Comparison of ENCODE assay signal across 9 mouse cellular contexts in the genomic region with DNA sequence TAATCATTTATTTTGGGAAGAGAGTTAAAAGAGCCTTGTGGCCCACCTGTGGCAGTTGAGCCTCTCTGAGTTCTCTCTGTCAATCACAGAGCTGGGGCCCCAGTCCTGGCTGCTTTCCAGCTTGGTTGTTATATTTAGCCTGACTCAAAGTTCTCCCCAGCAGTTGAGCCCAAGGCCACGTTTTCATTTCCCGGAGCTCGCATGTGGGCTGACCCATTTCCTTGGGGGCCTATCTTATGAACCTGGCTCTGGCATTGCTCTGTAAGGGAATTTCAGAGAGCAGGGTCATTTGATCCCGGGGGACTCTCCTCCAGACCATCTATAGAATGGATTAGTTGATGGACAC. TPM values are rescaled to one million over a fixed set of nuclear protein-coding genes. Genes with fewer than 3 reads are reported as not detected.
DNase-seq lines count a peak whose midpoint lies in the region; ATAC-seq and TF ChIP-seq lines count a peak whose summit lies in the region.
"Had no signal": no experiment of that assay in that cellular context is flagged by ENCODE, and none has a peak within 500 bp of the region (broad histone marks: within the 10 kb centered on the region; RNA-seq: fewer than 3 reads in every experiment).

No protein-coding gene starts in this region.

- TF ChIP-seq CTCF in MEL (IDR thresholded peaks at IDR 0.05 in 2 of 3, conservative IDR thresholded peaks at IDR 0.05 in 1 of 3; ENCODE audit: control insufficient read depth in 1 of 3, insufficient read depth in 1 of 3, low read depth in 2 of 3, low read length in 3 of 3, poor library complexity in 1 of 3, severe bottlenecking in 1 of 3): no peak
- TF ChIP-seq CTCF in midbrain, postnatal 0 days (IDR thresholded peaks at IDR 0.05): no peak

- ATAC-seq in midbrain, postnatal 0 days (ENCODE audit: low FRiP score): no peak

- no peaks in the 10 kb centered on the region for H3K9me3 ChIP-seq in MEL (replicated peaks; ENCODE audit: insufficient read depth, low read length)
- no peaks in the 10 kb centered on the region for H3K9me3 ChIP-seq in heart, embryonic 10.5 days
- no peaks in the 10 kb centered on the region for H3K9me3 ChIP-seq in midbrain, postnatal 0 days (ENCODE audit: low read length)
- H3K9me3 ChIP-seq: neural tube, embryonic 15.5 days had no signal

- TF ChIP-seq POLR2A in MEL (IDR thresholded peaks at IDR 0.05; ENCODE audit: control insufficient read depth in 1 of 2, insufficient read depth in 1 of 2, low read depth in 1 of 2, low read length in 2 of 2, poor library complexity in 1 of 2): no peak

- no peak for TF ChIP-seq RAD21 in MEL (IDR thresholded peaks at IDR 0.05; ENCODE audit: low read depth, low read length)

- H3K27me3 ChIP-seq in MEL (ENCODE audit: control insufficient read depth in 1 of 2, insufficient read depth in 2 of 2, low read length in 2 of 2): no peaks in the 10 kb centered on the region
- H3K27me3 ChIP-seq in heart, embryonic 10.5 days (ENCODE audit: insufficient read depth, poor library complexity, severe bottlenecking): no peaks in the 10 kb centered on the region
- H3K27me3 ChIP-seq in midbrain, postnatal 0 days (ENCODE audit: insufficient read depth, low read length): no peaks in the 10 kb centered on the region
- H3K27me3 ChIP-seq: neural tube, embryonic 15.5 days had no signal

- no peaks in the 10 kb centered on the region for H3K79me2 ChIP-seq in MEL (ENCODE audit: control insufficient read depth, insufficient read depth, low read length, poor library complexity)

- DNase-seq in MEL (ENCODE audit: low read depth, low spot score): peak; percentile 66
- peak; percentile 63 for DNase-seq in adrenal gland, adult 2 months
- no peak for DNase-seq in heart, embryonic 10.5 days (ENCODE audit: low spot score)
- peak; percentile 44 for DNase-seq in kidney, postnatal 14 days
- no peak for DNase-seq in midbrain, postnatal 0 days (ENCODE audit: low spot score)
- no peak for DNase-seq in lung, postnatal 14 days
- DNase-seq in left cerebral cortex, adult 18-20 months (ENCODE audit: low spot score in 2 of 2): no peak
- DNase-seq: lung, postnatal 10 days had no signal

- H3K9ac ChIP-seq in MEL (ENCODE audit: control insufficient read depth, low read depth, low read length, poor library complexity, severe bottlenecking): no peak overlapping the region; the same call in 1 of the 2 replicates
- H3K9ac ChIP-seq in midbrain, postnatal 0 days (replicated peaks; ENCODE audit: low read length, poor library complexity, severe bottlenecking): no peak overlapping the region
- H3K9ac ChIP-seq: neural tube, embryonic 15.5 days had no signal

- no peak overlapping the region for H3K27ac ChIP-seq in MEL (ENCODE audit: control insufficient read depth, low read depth, low read length)
- H3K27ac ChIP-seq in heart, embryonic 10.5 days: peak overlapping the region; percentile 86
- H3K27ac ChIP-seq in midbrain, postnatal 0 days (ENCODE audit: low read depth, low read length): no peak overlapping the region
- H3K27ac ChIP-seq: neural tube, embryonic 15.5 days had no signal

- WGBS in heart, embryonic 10.5 days: 38% methylated on average over 4 of the region's 4 CpGs
- 70% methylated on average over 4 of the region's 4 CpGs for whole genome bisulfite sequencing in midbrain, postnatal 0 days

- peak in 1 of 2 experiments; percentile 47; a peak in 1 of 4 replicates for TF ChIP-seq EP300 in MEL (IDR thresholded peaks at IDR 0.05; ENCODE audit: low read depth in 1 of 2, low read length in 2 of 2)

- peaks cover 8 to 20% of the 10 kb centered on the region in 2 experiments for H3K4me1 ChIP-seq in MEL (ENCODE audit: control insufficient read depth in 1 of 2, insufficient read depth in 2 of 2, low read length in 2 of 2)
- H3K4me1 ChIP-seq in heart, embryonic 10.5 days: peaks cover 48% of the 10 kb centered on the region
- no peaks in the 10 kb centered on the region for H3K4me1 ChIP-seq in midbrain, postnatal 0 days (ENCODE audit: insufficient read depth, low read length)
- H3K4me1 ChIP-seq: neural tube, embryonic 15.5 days had no signal

- H3K36me3 ChIP-seq in MEL (ENCODE audit: control insufficient read depth in 1 of 2, insufficient read depth in 2 of 2, low read length in 2 of 2): peaks cover 0 to 12% of the 10 kb centered on the region in 2 experiments; a peak in 2 of 4 replicates
- H3K36me3 ChIP-seq in heart, embryonic 10.5 days: no peaks in the 10 kb centered on the region
- no peaks in the 10 kb centered on the region for H3K36me3 ChIP-seq in midbrain, postnatal 0 days (ENCODE audit: insufficient read depth, low read length)
- H3K36me3 ChIP-seq: neural tube, embryonic 15.5 days had no signal

- no peak overlapping the region for H3K4me2 ChIP-seq in midbrain, postnatal 0 days (ENCODE audit: low read depth, low read length, poor library complexity, severe bottlenecking)
- H3K4me2 ChIP-seq: neural tube, embryonic 15.5 days had no signal

- H3K4me3 ChIP-seq in MEL (ENCODE audit: control insufficient read depth in 1 of 2, insufficient read depth in 1 of 2, low read depth in 2 of 2, low read length in 2 of 2): no peak overlapping the region
- H3K4me3 ChIP-seq in heart, embryonic 10.5 days: peak overlapping the region; percentile 37
- no peak overlapping the region for H3K4me3 ChIP-seq in midbrain, postnatal 0 days (ENCODE audit: low read depth, low read length)
- H3K4me3 ChIP-seq: neural tube, embryonic 15.5 days had no signal

TF ChIP-seq in MEL, 35 proteins besides CTCF, POLR2A, EP300 and RAD21:
- no peak for TF ChIP-seq USF2 (IDR thresholded peaks at IDR 0.05; ENCODE audit: borderline replicate concordance in 1 of 2, insufficient read depth in 1 of 2, low read depth in 1 of 2, low read length in 2 of 2)
- TF ChIP-seq MYC (IDR thresholded peaks at IDR 0.05; ENCODE audit: low read depth, low read length): no peak
- peak; percentile 57; the same call in 1 of the 2 replicates for TF ChIP-seq MEF2A (IDR thresholded peaks at IDR 0.05; ENCODE audit: extremely low read depth, insufficient replicate concordance, low read depth, low read length, poor library complexity, severe bottlenecking)
- no peak for TF ChIP-seq MYB (IDR thresholded peaks at IDR 0.05; ENCODE audit: low read depth, low read length)
- TF ChIP-seq MAX (IDR thresholded peaks at IDR 0.05; ENCODE audit: low read length): no peak
- no peak for TF ChIP-seq JUND (IDR thresholded peaks at IDR 0.05; ENCODE audit: low read depth, low read length)

RNA-seq across cellular contexts. Expression of gene Dapp1, which starts 19.4 kb away (rescaled TPM):
- 45.7 and 59.0 TPM in 2 replicates for total RNA-seq in MEL (2012; rRNA removed)
- 10 to 100 TPM; 67.3 to 91.5 TPM for polyA plus RNA-seq in MEL (2012; ENCODE audit: insufficient read depth in 1 of 2, insufficient read length in 2 of 2, low read depth in 1 of 2, low replicate concordance in 2 of 2, missing spikeins in 1 of 2)
- 1 to 10 TPM; 3.8 to 4.7 TPM for total RNA-seq in adrenal gland, adult 2 months (2021)
- 1.8 and 2.6 TPM in 2 replicates for polyA plus RNA-seq in adrenal gland, adult 2 months (2012; rRNA removed)
- polyA plus RNA-seq in heart, embryonic 10.5 days (2016; fragmentation: Nextera tagmentation; extraction: Ambion mirVana): 8.7 and 9.3 TPM in 2 replicates
- 2.3 and 4.0 TPM in 2 replicates for total RNA-seq in midbrain, postnatal 0 days (2014; rRNA removed)
- polyA plus RNA-seq in midbrain, postnatal 0 days (2015; fragmentation: Nextera tagmentation; extraction: Ambion mirVana): 1.3 and 1.9 TPM in 2 replicates
- total RNA-seq in left cerebral cortex, adult 18-20 months (2021): 1 to 10 TPM; 3.5 to 4.5 TPM

Comparison
In these comparisons a context has a peak if more than half of its experiments do, and no peak if none do; other contexts are left out.
1. DNase-seq: peak in MEL (single experiment), adrenal gland, adult 2 months (single experiment) and kidney, postnatal 14 days (single experiment); none in heart, embryonic 10.5 days (single experiment), midbrain, postnatal 0 days (single experiment), lung, postnatal 14 days (single experiment) and left cerebral cortex, adult 18-20 months (0 of 2).